Mouse (Mus musculus) gastrocnemius, adult 18-20 months (tissue): Measurements from ENCODE around the gene Omp. TPM values are rescaled to one million over a fixed set of nuclear protein-coding genes. Genes with fewer than 3 reads are reported as not detected.
A peak's percentile ranks its signal among the peaks of the same experiment; 100 is the strongest.
"Not testable (repeated sequence)": the region's sequence is repeated elsewhere in the genome, so short reads cannot be mapped to it uniquely, and the experiment has no call there.

Source experiments
- DNase-seq: peaks from one replicate; pipeline ENCODE4 v3.0.0; 2021; ENCODE audit warnings: low spot score
- long read RNA-seq, 2 experiments: library from polyadenylated mRNA; stranded (forward); transcript quantifications; one replicate each; pipeline ENCODE4 v2.0.0; 2021
- total RNA-seq, 2 experiments: library from RNA; stranded (reverse); gene quantifications; 2 replicates each; pipeline ENCODE4 v1.2.3; 2021

Omp gene
- total RNA-seq, result under 1 TPM in 1 of 2 experiments, not detected in 1; 0.09 TPM
- long read RNA-seq, experiment 1, result 0 reads
- long read RNA-seq, experiment 2, result 0 reads

DNA sequence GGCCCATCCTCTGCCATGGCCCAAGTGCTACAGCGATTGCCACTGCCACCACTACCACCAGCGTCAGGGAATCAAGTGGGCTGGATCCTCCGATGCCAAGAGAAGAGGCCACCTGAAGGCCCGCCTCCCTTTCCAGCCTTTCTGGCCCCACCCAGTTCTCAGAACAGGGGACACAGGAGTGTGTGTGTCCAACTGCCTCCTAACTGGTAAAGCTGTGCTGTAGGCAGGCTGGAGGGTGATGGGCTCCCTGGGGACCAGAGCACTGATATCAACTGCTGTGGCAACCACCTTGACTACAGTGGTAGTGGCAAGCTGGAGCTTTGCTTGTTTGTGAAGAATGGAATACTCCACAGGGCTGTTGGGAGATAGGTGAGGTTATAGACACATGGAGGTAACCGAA lies at the start of gene Omp:
Gene Omp, minus strand, starts transcription at position 101 of the 400 bp plus-strand sequence.
- no peak for DNase-seq

DNA sequence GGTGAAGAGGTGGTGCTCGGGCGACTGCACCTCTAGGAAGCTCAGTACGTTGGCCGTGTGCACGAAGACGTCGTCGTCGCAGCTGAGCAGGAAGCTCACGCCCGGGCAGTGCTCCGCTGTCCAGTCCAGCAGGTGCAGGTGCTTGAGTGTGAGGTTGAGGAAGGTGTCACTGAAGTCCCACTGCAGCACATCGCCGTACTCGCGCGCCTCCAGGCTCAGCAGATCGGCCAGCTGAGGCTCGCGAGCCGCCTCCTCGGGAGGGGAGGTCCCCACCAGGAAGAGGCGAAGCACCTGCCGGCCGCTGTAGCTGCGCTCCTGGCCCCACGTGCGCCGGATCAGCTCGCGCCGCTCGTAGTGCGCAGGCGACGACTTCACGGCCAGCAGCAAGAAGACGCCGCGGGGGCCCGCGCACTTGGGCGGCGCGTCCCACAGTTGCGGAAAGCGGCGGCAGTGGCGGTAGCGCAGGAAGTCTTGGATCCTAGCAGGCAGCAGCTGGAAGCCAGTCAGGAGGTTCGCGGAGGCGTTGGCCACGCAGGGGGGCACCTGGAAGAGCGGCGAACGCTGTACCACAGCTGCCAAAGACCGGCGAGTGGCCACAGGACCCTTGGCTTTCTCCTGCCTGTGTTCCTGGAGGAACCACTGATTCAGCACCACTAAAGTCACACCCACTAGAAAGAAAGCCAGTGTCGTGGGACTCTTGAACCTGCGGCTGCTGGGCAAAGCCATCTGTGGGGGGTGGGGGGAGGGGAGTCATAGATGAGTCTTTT lies 48.9 kb upstream of the Omp start:
- DNase-seq, result no peak

DNA sequence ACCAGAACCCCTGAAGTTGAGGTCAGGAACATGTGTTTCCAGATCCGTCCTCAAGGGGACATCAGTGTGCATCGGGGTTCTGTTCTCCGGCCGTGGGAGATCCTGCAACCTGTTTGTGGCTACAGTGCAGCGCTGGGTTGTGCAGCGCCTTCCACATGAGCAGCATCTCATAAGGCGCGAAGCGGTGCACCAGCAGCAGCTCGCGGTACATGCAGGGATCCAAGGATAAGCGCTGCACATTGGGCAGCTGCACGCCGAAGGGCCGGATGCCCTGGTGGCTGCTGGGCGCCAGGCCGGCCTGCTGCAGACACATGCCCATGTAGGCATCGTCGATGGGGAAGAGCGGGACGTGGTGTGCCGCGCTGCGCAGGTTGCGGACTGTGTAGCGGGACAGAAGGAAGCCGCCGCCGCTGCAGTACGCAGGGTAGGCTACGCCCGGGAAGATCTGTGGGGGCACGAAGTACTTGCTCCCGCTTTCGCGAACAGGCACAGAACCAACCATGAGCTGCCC lies 48.3 kb upstream of the Omp start:
- peak; percentile 25 for DNase-seq

DNA sequence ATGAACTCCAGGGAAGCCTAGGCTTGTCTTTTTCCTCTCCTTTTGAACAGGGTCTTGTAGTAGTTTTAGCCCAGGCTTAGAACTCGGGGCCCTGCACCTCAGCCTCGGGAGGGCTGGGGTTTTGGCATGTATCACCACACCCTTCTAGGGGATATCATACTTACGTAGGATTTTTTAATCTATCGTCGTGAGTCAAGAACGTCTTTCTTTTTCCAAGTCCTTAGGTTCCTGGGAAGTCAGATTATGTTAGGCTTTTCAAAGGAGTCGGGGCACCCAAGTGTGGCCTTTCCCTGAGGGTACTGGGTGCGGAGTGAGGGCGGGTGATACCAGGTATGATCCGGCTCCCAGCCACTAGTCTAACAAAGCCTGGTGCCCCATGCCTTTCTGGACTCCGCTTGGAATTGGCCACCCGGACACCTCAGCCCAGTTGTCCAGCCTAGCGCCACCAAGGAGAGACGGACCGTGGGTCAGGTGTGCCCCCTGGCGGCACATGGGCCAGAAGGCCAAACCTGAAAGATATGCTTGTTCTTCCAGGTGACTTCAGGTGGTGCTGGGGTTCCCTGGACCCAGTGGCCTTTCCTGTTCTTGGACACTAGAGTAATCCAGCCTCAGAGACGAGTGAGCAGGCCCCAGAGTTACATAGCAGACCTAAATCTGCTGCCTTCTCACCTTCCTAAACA lies 46.4 kb upstream of the Omp start:
- no peak for DNase-seq

DNA sequence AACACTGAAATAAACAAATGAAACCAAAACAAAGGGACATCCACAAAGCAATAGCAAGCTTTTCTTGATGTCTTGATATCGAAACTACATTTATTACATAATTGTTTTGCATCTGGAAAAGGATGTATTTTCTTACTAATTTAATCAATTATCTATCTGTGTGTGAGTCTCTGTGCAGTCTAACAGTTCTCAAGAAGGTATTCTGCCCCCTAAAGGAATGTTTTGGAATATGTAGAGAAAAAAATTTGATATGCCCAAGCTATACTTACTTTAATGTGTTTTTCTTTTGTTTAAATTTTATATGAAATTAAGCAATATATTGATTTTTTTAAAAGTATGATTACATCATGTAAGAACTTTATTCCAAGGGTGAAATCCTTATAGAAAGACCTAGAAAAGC lies 45.3 kb upstream of the Omp start:
- no peak for DNase-seq

DNA sequence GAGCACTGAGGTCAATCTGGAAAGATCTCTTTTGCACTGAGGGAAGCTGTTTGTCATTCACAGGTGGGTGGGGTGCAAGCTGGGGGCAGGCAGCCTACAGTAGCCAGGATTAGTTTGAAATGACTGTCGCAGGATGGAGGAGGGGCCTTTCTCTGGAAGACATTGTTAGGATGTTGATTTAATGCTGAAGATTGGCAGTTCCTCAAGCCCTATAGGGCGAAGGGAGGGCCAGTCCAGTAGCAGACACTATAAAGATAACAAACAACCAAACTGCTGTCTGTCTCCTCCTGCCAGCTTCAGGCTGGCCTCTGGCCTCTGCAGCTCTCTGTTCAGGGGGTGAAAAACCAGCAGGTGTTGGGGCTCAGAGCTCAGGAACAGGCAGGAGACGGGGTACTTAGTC lies 44.4 kb upstream of the Omp start:
- no peak for DNase-seq

DNA sequence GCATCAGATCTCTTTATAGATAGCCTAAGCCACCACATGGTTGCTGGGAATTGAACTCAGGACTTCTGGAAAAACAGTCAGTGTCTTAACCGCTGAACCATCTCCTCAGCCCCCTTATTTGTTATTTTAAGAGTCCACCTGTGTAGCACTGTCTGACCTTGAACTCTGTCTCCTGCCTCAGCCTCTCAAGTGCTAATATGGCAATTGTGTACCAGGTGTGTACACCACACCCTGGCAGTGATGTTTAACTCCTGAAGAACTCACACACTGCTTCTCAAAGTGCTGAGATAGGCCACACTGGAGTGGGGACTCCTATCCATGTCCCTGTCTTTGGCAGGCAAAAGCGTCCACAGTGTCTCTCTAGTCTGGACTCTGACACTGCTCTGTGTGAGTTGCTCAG lies 43.4 kb upstream of the Omp start:
- no peak for DNase-seq

DNA sequence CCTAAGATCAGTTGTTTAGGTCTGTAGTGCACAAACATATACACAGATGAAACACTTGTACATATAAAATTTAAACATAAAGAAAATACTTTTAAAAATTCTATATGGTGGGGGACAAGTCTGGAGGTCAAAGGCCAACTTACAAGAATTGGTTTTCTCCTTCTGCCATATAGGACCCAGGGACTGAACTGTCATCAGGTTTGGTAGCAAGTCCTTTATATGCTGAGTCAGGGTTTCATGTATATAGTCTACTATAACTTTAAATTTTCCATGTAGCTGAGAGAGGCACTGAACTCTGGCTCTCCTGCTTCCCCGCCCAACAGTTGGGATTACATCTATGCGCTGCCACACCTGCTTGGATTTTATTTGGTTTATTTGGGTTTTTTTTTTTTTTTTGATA lies 42.9 kb upstream of the Omp start:
- DNase-seq, result no peak

DNA sequence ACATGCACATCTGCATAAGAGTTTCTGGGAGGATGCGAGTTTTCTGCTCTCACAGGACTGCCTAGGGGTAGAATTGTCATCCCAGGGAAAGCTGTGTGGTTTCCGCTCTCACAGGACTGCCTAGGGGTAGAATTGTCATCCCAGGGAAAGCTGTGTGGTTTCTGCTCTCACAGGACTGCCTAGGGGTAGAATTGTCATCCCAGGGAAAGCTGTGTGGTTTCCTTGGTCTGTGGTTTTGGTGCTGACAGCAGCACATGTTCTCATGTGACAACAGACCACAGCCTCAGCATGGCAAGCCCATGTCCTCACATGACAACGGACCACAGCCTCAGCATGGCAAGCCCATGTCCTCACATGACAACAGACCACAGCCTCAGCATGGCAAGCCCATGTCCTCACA lies 42.0 kb upstream of the Omp start:
- not testable (repeated sequence) for DNase-seq

DNA sequence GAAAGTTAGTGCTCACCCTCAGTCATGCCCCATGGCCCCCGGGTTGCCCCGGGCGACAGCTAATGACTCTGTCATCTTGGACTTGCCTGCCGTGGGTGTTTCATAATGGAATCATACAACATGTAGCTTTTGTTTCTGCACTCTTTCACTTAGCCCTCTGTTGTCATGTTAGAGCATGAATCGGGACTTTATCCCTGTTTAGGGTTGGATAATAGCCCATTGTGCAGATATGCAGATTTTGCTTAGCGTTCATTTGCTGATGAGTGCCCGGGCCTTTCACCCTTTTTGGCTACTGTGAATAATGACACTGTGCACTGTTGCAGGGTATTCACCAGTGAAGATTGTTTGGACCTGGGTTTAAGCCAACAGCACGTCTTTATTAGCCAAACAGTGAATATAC lies 41.3 kb upstream of the Omp start:
- DNase-seq, result no peak

DNA sequence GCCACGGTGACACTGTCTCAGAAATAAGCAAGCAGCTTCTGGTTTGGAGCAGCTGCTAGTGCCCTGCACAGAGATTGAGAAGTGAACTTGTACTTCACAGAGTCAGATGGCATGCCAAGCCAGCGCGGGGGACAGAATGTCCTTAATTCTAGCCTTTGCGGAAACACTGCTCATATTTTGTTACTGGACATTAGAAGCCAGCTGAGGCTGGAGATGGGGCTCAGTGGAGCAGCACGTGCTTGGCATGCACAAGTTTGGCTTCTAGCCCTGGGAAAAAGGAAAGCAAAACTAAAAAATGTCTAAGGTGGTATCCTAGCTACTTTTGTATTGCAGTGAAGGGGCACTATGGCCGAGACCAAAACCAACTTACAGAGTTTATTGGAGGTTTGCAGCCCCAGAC lies 40.0 kb upstream of the Omp start:
- peak; percentile 62 for DNase-seq

DNA sequence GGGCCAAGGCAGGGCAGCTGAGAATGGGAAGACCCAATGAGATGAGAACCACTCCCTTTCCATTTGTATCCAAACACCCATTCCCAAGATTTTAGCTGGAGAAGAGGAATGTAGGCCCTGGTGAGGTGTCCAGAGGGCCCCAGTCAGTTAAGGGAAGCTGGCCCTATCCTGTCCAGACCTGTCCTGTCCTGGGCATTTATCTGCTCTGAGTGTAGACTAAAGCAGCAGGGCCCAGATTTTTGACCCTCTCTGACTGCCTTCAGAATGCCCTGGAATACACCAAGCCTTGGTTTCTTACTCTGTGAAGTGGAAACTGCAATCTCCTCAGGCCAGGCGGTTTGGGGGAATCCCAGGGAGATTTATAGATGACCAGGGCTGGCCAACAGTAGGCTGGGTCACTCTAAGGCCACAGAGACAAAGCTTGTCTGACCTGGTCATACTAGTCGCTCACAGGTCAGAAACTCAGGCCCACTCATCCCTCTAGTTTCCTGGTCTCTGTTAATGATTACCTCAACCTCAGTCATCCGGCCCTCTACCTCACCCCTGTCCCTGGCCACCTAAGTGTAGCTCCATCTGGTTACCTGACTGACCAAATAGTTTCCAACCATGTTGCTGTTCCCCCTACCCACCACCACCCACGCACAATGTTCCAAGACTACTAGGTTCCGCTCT lies 33.4 kb upstream of the Omp start:
- no peak for DNase-seq

DNA sequence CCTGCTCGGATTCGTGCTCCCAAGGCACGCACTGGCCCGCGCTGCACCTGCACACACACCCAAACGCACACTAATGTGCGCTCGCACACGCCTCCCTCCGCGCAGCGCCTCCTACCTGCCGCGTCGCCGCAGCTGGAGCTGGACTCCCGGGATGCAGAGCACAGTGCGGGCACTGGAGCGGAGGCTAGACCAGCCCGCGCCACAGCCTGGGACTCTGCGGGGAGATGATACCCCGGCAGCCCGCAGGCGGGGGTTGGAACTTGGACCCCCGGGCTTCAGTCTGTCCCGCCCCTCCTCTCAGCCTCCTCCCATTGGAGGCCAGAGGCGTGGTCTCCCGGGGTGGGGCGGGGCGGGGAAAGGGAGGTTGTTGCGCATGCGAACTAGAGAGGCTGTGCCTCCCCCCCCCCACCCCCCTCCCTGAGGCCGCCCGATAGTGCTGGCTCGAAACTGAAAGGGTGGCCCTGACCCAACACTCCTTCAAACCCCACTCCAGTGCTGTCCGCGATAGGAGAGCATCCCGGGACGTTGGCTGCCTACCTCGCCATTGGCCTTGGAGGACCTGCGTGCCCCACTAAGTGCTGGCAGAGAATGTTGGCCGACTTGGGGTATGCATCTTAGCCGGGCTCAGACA lies 32.7 kb upstream of the Omp start, which contains the start of gene Capn5:
Gene Capn5, minus strand, starts transcription at position 346 of the 631 bp plus-strand sequence.
- peak; percentile 50 for DNase-seq

DNA sequence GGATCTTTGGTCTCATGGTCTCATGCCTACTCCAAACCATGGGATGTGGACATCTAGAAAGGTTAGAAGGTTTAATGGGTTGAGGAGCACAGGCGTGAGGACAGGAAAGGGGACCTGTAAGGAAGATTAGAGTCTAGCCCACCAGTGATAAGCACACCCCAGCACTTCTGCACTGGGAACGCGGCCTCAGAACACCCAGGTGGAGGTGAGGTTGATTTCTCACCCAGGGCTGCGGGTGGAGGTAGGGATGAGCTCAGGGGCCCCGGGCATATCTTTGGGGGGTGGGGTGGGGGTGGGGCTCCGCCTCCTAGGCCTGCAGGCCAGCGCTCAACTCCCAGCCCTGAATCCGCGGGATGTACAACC lies 32.2 kb upstream of the Omp start:
- DNase-seq, result no peak

DNA sequence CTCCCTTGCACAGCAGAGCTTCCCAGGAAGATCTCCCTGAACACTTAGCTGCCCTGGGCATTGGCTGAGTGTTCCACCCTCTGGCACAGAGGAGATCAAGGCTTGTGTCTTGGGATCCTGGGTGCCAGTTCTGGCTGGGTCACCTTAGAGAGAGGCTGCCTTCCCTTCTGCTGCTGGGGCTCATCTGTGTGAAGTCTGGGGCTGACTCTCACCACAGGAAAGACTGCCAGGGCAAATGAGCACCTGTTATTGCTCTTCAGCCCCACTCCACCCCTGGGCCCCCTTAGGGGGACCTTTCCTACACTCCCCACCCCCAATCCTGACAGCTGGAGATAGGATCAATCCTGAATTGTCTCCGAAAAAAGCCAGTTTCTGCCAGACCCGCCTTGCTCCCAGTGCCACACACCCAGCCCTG lies 31.8 kb upstream of the Omp start:
- DNase-seq, result no peak

DNA sequence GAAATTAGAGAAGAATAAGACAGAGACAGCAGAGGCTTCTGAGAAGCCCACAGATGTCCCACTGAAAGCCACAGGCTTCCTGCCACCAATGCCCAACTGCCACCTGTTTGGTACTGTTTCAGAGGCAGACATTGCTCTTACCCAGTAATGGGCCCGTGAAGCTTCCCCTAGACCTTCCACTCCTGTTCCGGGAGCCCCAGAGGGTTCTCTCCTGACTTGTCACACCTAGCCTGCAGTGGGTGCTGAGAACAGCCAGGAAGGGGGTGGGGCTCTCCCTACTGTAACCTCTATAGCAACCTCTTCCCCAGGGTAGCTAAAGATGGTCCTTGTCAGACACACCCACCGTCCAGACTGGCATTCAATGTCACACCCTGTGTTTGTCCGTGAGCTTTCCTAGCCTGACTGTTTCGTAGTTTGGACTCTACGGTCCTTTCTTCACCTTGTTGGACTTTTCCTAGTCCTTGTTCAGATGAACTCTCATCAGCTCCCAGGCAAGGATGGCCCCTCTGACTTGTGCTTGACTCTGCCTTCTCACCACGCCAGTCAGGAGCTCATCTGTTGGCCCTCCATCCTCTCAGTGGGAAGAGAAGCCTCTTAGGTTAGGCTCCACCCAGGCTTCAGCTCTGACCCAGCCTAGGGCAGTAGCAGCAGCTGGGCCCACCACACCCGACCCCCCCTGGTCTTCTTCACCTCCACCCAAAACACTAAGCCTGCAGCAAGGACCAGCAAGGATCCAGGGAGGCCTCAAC lies 31.2 kb upstream of the Omp start:
- no peak for DNase-seq

DNA sequence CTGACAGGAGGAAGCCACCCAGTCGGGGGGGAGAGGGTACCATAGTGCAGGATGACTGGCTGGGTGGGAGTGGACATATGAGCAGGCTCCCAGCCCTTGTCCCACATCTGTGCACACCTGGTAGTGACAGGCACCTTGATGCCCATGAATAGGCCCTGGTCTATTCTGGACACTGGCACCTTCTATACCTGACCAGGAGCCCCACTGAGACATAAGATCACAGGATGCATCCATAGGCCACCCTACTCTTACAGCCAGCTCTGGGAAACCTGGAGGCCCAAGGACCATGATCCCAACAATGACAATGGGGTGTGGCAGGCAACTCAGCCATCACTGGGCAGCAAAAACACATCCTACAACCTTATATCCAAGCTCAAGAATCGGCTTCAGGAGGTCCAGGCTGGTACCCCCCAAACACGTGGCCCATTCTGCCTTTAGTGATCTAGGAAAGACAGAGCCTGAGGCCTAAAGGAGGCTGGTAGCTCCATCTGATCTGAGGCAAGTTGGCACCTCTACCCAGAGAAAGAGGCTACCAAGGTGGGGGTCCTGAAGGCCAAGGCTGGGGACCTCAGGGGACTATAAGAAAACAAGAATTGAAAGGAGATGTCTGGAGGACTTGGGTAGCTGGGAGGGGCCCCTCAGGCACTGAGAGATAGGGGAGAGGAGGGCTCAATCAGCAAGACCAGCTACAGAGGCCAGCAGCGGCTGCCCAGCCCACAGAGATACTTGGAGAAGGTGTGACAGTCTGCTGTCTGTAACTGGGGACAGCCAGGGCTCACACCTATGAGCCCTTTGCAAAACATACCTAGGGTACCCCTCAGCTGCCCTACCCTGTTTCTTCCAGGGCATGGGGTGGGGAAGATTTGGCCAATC lies 29.8 kb upstream of the Omp start:
- no peak for DNase-seq

DNA sequence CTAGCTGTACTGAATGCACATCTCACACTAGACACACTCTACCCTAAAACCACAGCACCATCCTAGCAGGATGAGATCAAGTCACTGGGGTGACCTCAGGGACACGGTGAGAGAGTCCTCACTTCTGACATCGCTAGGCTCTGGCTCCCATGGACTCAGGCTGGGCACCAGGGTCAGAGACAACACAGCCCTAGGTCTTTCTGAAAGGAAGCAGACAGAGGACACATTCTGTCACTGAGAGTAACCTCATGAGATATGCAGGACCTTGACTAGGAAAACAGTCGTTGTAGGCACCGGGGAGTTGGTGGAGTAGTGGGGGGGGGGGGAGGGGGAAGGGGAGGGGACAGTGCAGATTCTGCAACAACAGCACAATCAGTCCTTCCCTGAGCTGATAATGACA lies 28.1 kb upstream of the Omp start:
- no peak for DNase-seq

DNA sequence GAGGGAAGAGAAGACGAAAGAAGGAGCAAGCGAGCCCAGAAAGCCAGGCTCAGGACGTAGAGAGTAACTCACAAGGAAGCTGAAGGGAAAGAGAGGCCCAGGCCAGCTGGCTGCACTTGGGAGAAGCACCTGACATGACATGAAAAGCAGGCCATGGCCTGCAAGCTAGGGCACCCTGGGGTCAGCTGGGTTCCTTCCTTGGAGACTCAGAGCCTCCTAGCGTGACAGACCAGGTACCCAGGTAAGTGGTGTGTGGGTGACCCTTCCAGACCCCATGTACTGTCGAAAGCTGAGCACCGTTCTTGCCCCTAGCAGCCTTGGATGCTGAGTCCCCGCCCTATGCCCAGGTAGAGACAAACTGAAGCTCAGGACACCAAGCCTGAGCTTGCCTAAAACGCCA lies 27.4 kb upstream of the Omp start:
- DNase-seq, result no peak
